Mouse (Mus musculus): ENCODE data around the gene Morn3. TPM values are rescaled to one million over a fixed set of nuclear protein-coding genes. Genes with fewer than 3 reads are reported as not detected.
A peak's percentile ranks its signal among the peaks of the same experiment; 100 is the strongest.

The Morn3 gene
- polyA plus RNA-seq, 1 experiment from 2014 or later, result 0.41 TPM

DNA sequence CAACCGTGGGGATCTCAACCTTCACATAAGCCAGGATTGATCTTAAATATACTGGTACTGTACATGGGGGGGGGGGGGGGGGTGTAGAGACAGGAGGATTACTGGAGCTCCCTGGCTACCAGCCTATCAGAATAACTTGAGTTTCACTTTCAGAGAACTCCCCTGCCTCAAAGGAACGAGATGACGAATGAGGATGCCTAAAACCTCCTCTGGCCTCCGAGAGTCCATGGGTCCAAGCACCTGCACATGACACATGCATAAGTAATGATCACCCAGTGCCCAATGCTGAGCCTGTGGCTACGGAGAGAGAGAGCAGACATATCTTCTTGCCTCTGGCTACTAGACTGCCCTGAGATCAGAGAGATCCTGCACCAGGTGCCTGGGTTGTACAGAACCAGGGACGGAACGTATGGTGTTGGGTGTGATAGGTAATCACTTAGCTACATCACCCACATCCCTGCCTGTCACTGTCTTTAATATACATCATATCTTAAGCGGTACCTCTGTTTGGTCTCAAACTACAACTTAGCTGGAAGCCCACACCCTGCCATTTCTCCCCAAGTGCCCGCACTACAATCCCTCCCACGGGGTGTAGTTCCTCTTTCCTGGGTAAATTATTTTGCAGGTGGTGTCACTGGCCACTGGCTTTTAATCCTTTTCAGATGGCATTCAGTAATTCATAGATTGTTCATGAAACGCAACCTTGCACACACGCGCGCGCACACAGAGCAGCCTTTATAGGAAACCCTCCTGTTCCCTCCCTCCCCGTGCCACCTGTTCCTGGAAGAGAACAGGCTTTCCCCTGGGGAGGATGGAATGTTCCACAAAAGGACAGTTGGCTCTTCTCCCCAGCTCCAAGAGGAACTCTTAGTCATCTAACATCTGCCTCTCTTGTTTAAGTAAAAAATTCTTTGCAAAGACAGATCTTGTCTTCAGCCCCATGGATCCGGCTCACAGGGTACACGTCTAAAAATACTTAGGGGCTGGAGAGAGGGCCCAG, 49.3 kb downstream of the Morn3 start:
- Histone ChIP-seq H3K36me3 (ENCODE audit: control insufficient read depth, insufficient read depth, low read length) (no peaks in the 10 kb centered on the region), H3K9ac (ENCODE audit: low read length) (no peak overlapping the region), H3K9me3 (ENCODE audit: control insufficient read depth, low read length) (no peaks in the 10 kb centered on the region), H3K4me3 (ENCODE audit: low read depth, low read length) (no peak overlapping the region), H3K27me3 (ENCODE audit: control insufficient read depth, insufficient read depth, low read length) (no peaks in the 10 kb centered on the region), H3K4me1 (replicated peaks; ENCODE audit: control insufficient read depth, insufficient read depth) (no peaks in the 10 kb centered on the region), H3K27ac (replicated peaks) (no peak overlapping the region), H3K4me2 (replicated peaks; ENCODE audit: low read depth) (no peak overlapping the region)
- no peak for ATAC-seq (ENCODE audit: low FRiP score, low TSS enrichment)
- no peak for DNase-seq (ENCODE audit: low spot score)
- 71% methylated on average over 18 of the region's 18 CpGs for WGBS
- no peak for TF ChIP-seq EP300 (optimal IDR thresholded peaks at IDR 0.05)
- no peak for TF ChIP-seq CTCF (IDR thresholded peaks at IDR 0.05; ENCODE audit: low read depth)

DNA sequence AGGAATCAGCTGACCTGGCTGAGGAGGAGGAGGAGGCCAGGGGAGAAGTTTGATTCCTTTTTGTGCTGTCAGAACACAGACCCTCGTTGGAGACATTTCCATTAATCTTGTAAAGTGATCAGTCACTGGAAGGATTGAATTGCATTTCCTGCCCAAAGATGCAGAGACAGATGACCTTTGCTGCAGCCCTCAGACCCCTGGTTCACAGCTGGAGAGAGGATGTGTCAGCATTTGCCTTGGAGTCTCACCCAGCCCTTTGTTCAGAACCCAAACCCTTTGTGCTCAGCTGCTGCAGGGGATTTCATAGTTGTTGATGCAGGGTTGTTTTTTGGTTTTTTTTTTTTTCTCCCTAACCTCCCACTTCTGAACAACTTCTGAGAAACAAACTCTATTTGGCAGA, 51.9 kb downstream of the Morn3 start:
- H3K4me3 ChIP-seq (ENCODE audit: low read depth, low read length), result no peak overlapping the region
- no peaks in the 10 kb centered on the region; the same call in 1 of the 2 replicates for H3K4me1 ChIP-seq (replicated peaks; ENCODE audit: control insufficient read depth, insufficient read depth)
- no peak for DNase-seq (ENCODE audit: low spot score)
- no peak overlapping the region for H3K9ac ChIP-seq (ENCODE audit: low read length)
- H3K36me3 ChIP-seq (ENCODE audit: control insufficient read depth, insufficient read depth, low read length), result no peaks in the 10 kb centered on the region
- H3K4me2 ChIP-seq (replicated peaks; ENCODE audit: low read depth), result 0 out of 2 replicates have a peak overlapping the region, but pooled peaks have one; percentile 40
- 11% methylated on average over 1 of the region's 1 CpGs for WGBS
- no peaks in the 10 kb centered on the region for H3K27me3 ChIP-seq (ENCODE audit: control insufficient read depth, insufficient read depth, low read length)
- no peaks in the 10 kb centered on the region for H3K9me3 ChIP-seq (ENCODE audit: control insufficient read depth, low read length)
- no peak for ATAC-seq (ENCODE audit: low FRiP score, low TSS enrichment)
- no peak for TF ChIP-seq CTCF (IDR thresholded peaks at IDR 0.05; ENCODE audit: low read depth)
- no peak for TF ChIP-seq EP300 (optimal IDR thresholded peaks at IDR 0.05)
- H3K27ac ChIP-seq (replicated peaks), result no peak overlapping the region

GRCm38 (mm10) chr5:122994303-122994846, 52.4 kb downstream of the Morn3 start:
- H3K27ac ChIP-seq (replicated peaks), result no peak overlapping the region
- 0 out of 2 replicates have a peak overlapping the region, but pooled peaks have one; percentile 8 for H3K4me3 ChIP-seq (ENCODE audit: low read depth, low read length)
- H3K36me3 ChIP-seq (ENCODE audit: control insufficient read depth, insufficient read depth, low read length), result no peaks in the 10 kb centered on the region
- WGBS, result 6% methylated on average over 5 of the region's 5 CpGs
- peak overlapping the region; percentile 40 for H3K4me2 ChIP-seq (replicated peaks; ENCODE audit: low read depth)
- H3K27me3 ChIP-seq (ENCODE audit: control insufficient read depth, insufficient read depth, low read length), result no peaks in the 10 kb centered on the region
- DNase-seq (ENCODE audit: low spot score) (peak; percentile 91), ATAC-seq (ENCODE audit: low FRiP score, low TSS enrichment) (peak; percentile 93)
- H3K4me1 ChIP-seq (replicated peaks; ENCODE audit: control insufficient read depth, insufficient read depth), result no peaks in the 10 kb centered on the region; the same call in 1 of the 2 replicates
- no peak overlapping the region for H3K9ac ChIP-seq (ENCODE audit: low read length)
- TF ChIP-seq CTCF (IDR thresholded peaks at IDR 0.05; ENCODE audit: low read depth), result no peak
- TF ChIP-seq EP300 (optimal IDR thresholded peaks at IDR 0.05), result no peak
- H3K9me3 ChIP-seq (ENCODE audit: control insufficient read depth, low read length), result no peaks in the 10 kb centered on the region

DNA sequence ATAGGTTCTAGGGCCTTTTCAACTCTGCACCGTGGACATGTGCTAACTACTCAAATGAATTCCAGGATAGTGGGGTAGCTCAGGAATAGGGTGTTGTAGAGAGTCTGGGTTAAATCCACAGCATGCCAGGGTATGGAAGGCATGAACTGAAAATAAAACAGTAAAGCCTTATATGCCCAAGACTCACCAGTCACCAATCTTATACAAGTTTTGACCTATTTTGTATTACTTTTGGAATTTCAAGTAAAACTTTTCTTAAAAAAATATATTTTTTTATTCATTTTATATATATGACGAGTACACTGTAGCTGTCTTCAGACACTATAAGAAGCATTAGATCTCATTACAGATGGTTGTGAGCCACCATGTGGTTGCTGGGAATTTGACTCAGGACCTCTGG, 53.0 kb downstream of the Morn3 start:
- H3K36me3 ChIP-seq (ENCODE audit: control insufficient read depth, insufficient read depth, low read length), result no peaks in the 10 kb centered on the region
- H3K27ac ChIP-seq (replicated peaks), result no peak overlapping the region
- no peak for ATAC-seq (ENCODE audit: low FRiP score, low TSS enrichment)
- no peak for DNase-seq (ENCODE audit: low spot score)
- no peak overlapping the region for H3K9ac ChIP-seq (ENCODE audit: low read length)
- WGBS, result 44% methylated on average over 2 of the region's 2 CpGs
- H3K27me3 ChIP-seq (ENCODE audit: control insufficient read depth, insufficient read depth, low read length), result no peaks in the 10 kb centered on the region
- no peaks in the 10 kb centered on the region; the same call in 1 of the 2 replicates for H3K4me1 ChIP-seq (replicated peaks; ENCODE audit: control insufficient read depth, insufficient read depth)
- no peak overlapping the region for H3K4me3 ChIP-seq (ENCODE audit: low read depth, low read length)
- TF ChIP-seq CTCF (IDR thresholded peaks at IDR 0.05; ENCODE audit: low read depth) (peak; percentile 3; the same call in 1 of the 2 replicates), EP300 (optimal IDR thresholded peaks at IDR 0.05) (no peak)
- no peaks in the 10 kb centered on the region for H3K9me3 ChIP-seq (ENCODE audit: control insufficient read depth, low read length)
- no peak overlapping the region for H3K4me2 ChIP-seq (replicated peaks; ENCODE audit: low read depth)

- no peak for ATAC-seq (ENCODE audit: low FRiP score, low TSS enrichment)
- 55% methylated on average over 5 of the region's 5 CpGs for whole genome bisulfite sequencing
- Histone ChIP-seq H3K9ac (ENCODE audit: low read length) (no peak overlapping the region), H3K9me3 (ENCODE audit: control insufficient read depth, low read length) (no peaks in the 10 kb centered on the region), H3K4me2 (replicated peaks; ENCODE audit: low read depth) (no peak overlapping the region), H3K27ac (replicated peaks) (no peak overlapping the region), H3K4me3 (ENCODE audit: low read depth, low read length) (no peak overlapping the region), H3K27me3 (ENCODE audit: control insufficient read depth, insufficient read depth, low read length) (no peaks in the 10 kb centered on the region), H3K36me3 (ENCODE audit: control insufficient read depth, insufficient read depth, low read length) (no peaks in the 10 kb centered on the region), H3K4me1 (replicated peaks; ENCODE audit: control insufficient read depth, insufficient read depth) (peaks cover 4% of the 10 kb centered on the region; the same call in 1 of the 2 replicates)
- DNase-seq (ENCODE audit: low spot score), result no peak
- no peak for TF ChIP-seq EP300 (optimal IDR thresholded peaks at IDR 0.05)
- no peak for TF ChIP-seq CTCF (IDR thresholded peaks at IDR 0.05; ENCODE audit: low read depth)
Measured at GRCm38 (mm10) chr5:122991350-122992004, 55.3 kb downstream of the Morn3 start.
